Mouse (Mus musculus): ENCODE measurements around the gene Tdgf1. TPM values are rescaled to one million over a fixed set of nuclear protein-coding genes. Genes with fewer than 3 reads are reported as not detected.

Tdgf1 gene
- total and polyA plus RNA-seq, 3 experiments, result not detected

DNA sequence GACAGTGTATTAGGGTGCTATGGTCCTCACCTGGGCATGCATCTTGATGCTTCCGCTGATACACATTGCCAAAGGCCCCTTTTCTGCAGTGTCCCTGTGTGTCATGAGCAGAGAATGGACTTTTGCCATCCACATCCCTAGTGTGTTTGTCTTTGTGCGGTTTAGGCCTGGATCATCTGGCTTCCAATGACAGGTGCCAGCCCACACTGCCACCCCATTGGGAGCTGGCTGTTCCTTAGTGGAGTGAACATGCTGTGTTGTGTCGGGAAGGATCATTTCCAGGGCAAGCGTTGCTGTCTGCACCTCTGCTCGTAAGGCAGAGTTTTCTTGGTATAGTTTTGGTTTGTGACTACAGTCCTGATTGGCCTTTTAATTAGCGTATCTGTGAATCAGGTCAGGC lies 44.8 kb downstream of the Tdgf1 start:
- no peak overlapping the region for H3K9ac ChIP-seq (ENCODE audit: control insufficient read depth, low read depth, low read length, poor library complexity, severe bottlenecking)
- TF ChIP-seq GATA1 (IDR thresholded peaks at IDR 0.05; ENCODE audit: low read depth, low read length) (no peak), MAFK (IDR thresholded peaks at IDR 0.05; ENCODE audit: borderline replicate concordance, low read depth, low read length) (no peak), ZNF384 (IDR thresholded peaks at IDR 0.05; ENCODE audit: low read depth, low read length) (no peak), GABPA (IDR thresholded peaks at IDR 0.05; ENCODE audit: low read depth, low read length) (no peak), MYB (IDR thresholded peaks at IDR 0.05; ENCODE audit: low read depth, low read length) (no peak), BHLHE40 (IDR thresholded peaks at IDR 0.05; ENCODE audit: borderline replicate concordance, low read depth, low read length) (no peak), MEF2A (IDR thresholded peaks at IDR 0.05; ENCODE audit: extremely low read depth, insufficient replicate concordance, low read depth, low read length, poor library complexity, severe bottlenecking) (no peak), MAZ (IDR thresholded peaks at IDR 0.05; ENCODE audit: low read depth, low read length) (no peak), ZKSCAN1 (IDR thresholded peaks at IDR 0.05; ENCODE audit: low read depth, low read length) (no peak), JUND (IDR thresholded peaks at IDR 0.05; ENCODE audit: low read depth, low read length) (no peak), MXI1 (IDR thresholded peaks at IDR 0.05; ENCODE audit: low read depth, low read length) (no peak), ZC3H11A (IDR thresholded peaks at IDR 0.05; ENCODE audit: low read depth, low read length) (no peak), CHD2 (IDR thresholded peaks at IDR 0.05; ENCODE audit: low read length) (no peak)
- H3K9me3 ChIP-seq (replicated peaks; ENCODE audit: insufficient read depth, low read length), result no peaks in the 10 kb centered on the region
- no peak overlapping the region for H3K4me3 ChIP-seq (ENCODE audit: control insufficient read depth in 1 of 2, insufficient read depth in 1 of 2, low read depth in 2 of 2, low read length in 2 of 2)
- no peak for DNase-seq (ENCODE audit: low read depth, low spot score)
- no peaks in the 10 kb centered on the region for H3K4me1 ChIP-seq (ENCODE audit: control insufficient read depth in 1 of 2, insufficient read depth in 2 of 2, low read length in 2 of 2)
- H3K36me3 ChIP-seq (ENCODE audit: control insufficient read depth in 1 of 2, insufficient read depth in 2 of 2, low read length in 2 of 2), result no peaks in the 10 kb centered on the region
- no peaks in the 10 kb centered on the region for H3K79me2 ChIP-seq (ENCODE audit: control insufficient read depth, insufficient read depth, low read length, poor library complexity)
- no peaks in the 10 kb centered on the region for H3K27me3 ChIP-seq (ENCODE audit: control insufficient read depth in 1 of 2, insufficient read depth in 2 of 2, low read length in 2 of 2)
- H3K27ac ChIP-seq (ENCODE audit: control insufficient read depth, low read depth, low read length), result no peak overlapping the region

DNA sequence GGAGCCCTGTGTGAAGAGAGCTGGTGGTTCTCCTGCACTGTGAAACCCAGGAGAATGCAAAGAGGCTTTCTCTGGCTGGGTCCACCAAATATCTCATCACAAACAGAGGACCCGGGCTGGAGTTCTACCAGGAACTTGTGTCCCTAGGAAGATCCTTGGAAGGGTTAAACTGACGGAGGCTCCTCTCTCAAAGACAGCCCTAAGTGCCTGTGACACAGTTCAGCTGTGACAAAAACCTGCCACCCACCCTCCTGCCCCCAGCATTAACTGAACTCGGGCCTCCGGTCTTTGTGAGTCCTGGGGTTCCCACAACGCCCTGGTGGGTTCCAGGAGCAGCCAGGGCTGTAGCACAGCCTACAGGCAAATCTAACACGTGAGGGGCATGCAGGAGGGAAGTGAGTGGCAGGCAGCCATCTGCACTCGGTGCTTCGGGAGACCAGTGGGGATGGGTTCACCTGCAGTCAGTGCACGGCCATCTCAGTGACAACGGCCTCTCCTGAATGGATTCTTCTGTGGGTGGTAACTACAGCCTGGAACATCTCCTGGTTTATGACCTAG lies 46.4 kb downstream of the Tdgf1 start:
- no peak overlapping the region for H3K4me3 ChIP-seq (ENCODE audit: control insufficient read depth in 1 of 2, insufficient read depth in 1 of 2, low read depth in 2 of 2, low read length in 2 of 2)

DNA sequence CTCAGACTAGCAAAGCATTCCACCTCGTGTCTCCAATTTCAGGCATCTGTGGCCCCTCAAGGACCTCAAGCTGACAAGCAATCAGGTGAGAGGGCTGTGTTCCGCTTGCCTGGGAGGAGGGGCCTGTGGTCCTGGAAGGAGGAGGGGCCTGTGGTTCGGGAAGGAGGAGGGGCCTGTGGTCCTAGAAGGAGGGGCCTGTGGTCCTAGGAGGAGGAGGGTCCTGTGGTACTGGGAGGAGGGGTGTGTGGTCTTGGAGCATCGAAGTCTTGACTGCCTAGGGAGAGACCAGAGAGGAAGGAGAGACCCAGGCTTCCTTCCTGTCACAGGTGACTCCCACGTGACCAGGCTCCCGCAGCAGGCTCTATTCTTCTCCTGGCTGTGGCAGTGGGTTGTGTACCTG lies 49.4 kb downstream of the Tdgf1 start:
- no peak overlapping the region for H3K4me3 ChIP-seq (ENCODE audit: control insufficient read depth in 1 of 2, insufficient read depth in 1 of 2, low read depth in 2 of 2, low read length in 2 of 2)
- no peaks in the 10 kb centered on the region for H3K79me2 ChIP-seq (ENCODE audit: control insufficient read depth, insufficient read depth, low read length, poor library complexity)
- H3K27me3 ChIP-seq (ENCODE audit: control insufficient read depth in 1 of 2, insufficient read depth in 2 of 2, low read length in 2 of 2), result no peaks in the 10 kb centered on the region
- H3K36me3 ChIP-seq (ENCODE audit: control insufficient read depth in 1 of 2, insufficient read depth in 2 of 2, low read length in 2 of 2), result no peaks in the 10 kb centered on the region
- H3K4me1 ChIP-seq (ENCODE audit: control insufficient read depth in 1 of 2, insufficient read depth in 2 of 2, low read length in 2 of 2), result no peaks in the 10 kb centered on the region
- no peak overlapping the region for H3K27ac ChIP-seq (ENCODE audit: control insufficient read depth, low read depth, low read length)
- TF ChIP-seq MYB (IDR thresholded peaks at IDR 0.05; ENCODE audit: low read depth, low read length), result no peak
- TF ChIP-seq MAZ (IDR thresholded peaks at IDR 0.05; ENCODE audit: low read depth, low read length), result no peak
- no peak for TF ChIP-seq E2F4 (IDR thresholded peaks at IDR 0.05; ENCODE audit: borderline replicate concordance, low read depth, low read length)
- no peak for TF ChIP-seq MEF2A (IDR thresholded peaks at IDR 0.05; ENCODE audit: extremely low read depth, insufficient replicate concordance, low read depth, low read length, poor library complexity, severe bottlenecking)
- no peaks in the 10 kb centered on the region for H3K9me3 ChIP-seq (replicated peaks; ENCODE audit: insufficient read depth, low read length)
- no peak overlapping the region for H3K9ac ChIP-seq (ENCODE audit: control insufficient read depth, low read depth, low read length, poor library complexity, severe bottlenecking)
- no peak for DNase-seq (ENCODE audit: low read depth, low spot score)

More for the DNA sequence above, 46.4 kb downstream of the Tdgf1 start:
- Histone ChIP-seq H3K9me3 (replicated peaks; ENCODE audit: insufficient read depth, low read length) (no peaks in the 10 kb centered on the region), H3K4me1 (ENCODE audit: control insufficient read depth in 1 of 2, insufficient read depth in 2 of 2, low read length in 2 of 2) (no peaks in the 10 kb centered on the region), H3K79me2 (ENCODE audit: control insufficient read depth, insufficient read depth, low read length, poor library complexity) (no peaks in the 10 kb centered on the region), H3K27ac (ENCODE audit: control insufficient read depth, low read depth, low read length) (no peak overlapping the region), H3K27me3 (ENCODE audit: control insufficient read depth in 1 of 2, insufficient read depth in 2 of 2, low read length in 2 of 2) (no peaks in the 10 kb centered on the region), H3K36me3 (ENCODE audit: control insufficient read depth in 1 of 2, insufficient read depth in 2 of 2, low read length in 2 of 2) (no peaks in the 10 kb centered on the region), H3K9ac (ENCODE audit: control insufficient read depth, low read depth, low read length, poor library complexity, severe bottlenecking) (no peak overlapping the region)
- TF ChIP-seq USF1 (IDR thresholded peaks at IDR 0.05; ENCODE audit: low read depth, low read length) (no peak), UBTF (IDR thresholded peaks at IDR 0.05; ENCODE audit: borderline replicate concordance, insufficient read depth, low read depth, low read length) (no peak)
- no peak for DNase-seq (ENCODE audit: low read depth, low spot score)

Measured in MEL (cell line).